Mouse (Mus musculus) spleen, postnatal 10 days (tissue): ENCODE results near the gene Glrx.
A peak's percentile ranks its signal among the peaks of the same experiment; 100 is the strongest.
"Not testable (repeated sequence)": the region's sequence is repeated elsewhere in the genome, so short reads cannot be mapped to it uniquely, and the experiment has no call there.

Experiments used
- DNase-seq, 2 experiments: peaks; one replicate each; pipeline ENCODE4 v3.0.0; 2021 to 2022; ENCODE audit warnings: low spot score in 2 of 2

Glrx gene

DNA sequence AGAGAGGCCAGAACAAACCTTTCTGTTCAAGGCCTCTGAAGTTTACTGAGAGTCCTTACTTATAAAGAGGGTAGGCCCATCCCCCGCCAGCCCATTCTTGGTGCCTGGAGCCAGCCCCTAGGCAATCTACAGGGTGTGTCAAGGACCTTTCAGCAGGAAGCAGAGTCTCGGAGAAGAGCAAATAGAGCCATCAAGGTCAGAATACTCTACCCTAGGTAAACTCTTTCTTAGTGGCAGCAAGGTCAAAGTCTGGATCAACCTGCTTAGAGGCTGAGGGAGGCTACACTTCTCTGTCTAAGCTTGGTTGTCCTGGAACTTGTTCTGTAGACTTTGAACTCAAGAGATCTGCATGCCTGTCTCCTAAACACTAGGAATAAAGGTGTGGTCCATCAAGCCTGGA lies 4.2 kb upstream of the Glrx start:
- no peak for DNase-seq

DNA sequence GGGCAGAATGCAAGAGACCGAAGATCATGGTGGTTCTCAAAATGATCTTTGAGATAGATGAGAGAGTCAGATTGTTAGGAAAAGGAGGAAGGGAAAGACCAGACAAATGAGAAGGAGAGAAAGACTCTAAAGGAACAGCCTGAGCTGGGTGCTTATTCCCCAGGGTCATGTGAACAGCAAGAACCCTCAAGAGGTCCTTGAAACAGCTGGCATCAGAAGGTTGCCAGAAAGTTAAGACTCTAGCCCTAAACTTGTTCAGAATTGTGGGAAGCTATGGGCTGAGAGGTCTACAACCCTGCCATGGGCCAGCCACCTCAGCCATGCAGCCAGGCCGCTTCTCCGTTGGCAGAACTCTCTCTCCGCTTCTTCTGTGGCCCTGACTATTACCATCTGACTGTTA lies 1.2 kb upstream of the Glrx start:
- DNase-seq = no peak

DNA sequence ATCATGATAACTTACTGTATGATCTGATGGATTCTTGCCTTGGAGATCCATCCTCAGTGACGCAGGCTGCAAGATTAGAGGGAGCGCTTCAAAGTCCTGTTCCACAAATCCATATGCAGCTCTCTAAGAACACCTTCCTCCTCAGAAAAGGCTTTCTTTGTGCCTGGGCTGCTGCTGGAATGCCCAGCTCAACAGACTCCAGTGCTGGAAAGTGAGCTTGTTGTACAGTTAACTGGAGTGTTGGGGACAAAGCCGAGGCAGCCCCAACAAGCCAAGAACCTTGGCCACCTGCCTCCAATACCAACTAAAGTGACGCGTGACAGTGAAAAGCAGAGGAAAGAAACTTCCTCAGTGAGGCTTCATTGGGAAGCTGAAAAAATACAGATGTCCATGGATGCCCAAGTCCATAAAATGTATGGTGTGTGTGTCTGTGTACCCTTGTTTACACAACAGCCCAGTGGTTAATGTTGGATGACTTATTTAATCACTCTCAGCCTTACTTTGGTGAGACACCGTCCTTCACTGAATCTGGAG lies 1.2 kb downstream of the Glrx start:
- DNase-seq = no peak

DNA sequence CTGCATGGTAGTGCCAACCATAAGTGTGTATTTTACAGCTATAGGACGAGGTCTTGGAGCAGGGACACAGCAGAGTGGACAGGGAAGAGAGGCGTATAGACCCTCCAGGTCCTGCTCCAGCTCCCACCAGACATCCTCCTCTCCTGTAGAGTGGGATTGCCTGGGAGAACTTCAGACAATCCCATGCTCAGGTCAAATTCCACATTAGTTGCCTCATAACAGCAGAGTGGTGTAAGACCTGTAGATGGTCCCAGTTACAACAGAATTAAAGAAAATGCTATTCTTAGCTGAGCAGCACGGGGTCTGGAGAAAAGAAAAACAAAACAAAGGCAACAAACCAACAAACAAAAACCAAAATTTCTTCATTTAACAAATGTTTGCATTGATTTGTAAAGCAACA lies 2.3 kb downstream of the Glrx start:
- no peak for DNase-seq

DNA sequence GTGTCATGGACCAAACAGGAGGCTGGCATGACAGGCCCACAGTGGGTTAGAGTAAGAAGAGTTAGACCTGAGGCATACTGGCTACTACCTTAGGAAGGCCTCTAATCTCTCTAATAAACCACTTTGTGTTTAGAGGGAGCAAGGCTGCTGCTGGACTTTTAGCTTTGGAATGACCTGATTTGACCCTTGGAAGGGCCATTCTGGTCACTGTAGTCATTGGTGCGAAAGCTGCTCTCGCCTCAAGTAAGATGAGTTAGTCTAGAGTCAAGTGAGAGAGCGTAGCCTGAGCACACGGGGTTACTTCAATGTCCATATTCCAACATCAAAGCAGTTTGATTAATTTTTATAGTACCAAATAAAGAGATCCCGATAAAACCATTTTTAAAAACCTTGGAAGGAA lies 3.7 kb downstream of the Glrx start:
- no peak for DNase-seq

DNA sequence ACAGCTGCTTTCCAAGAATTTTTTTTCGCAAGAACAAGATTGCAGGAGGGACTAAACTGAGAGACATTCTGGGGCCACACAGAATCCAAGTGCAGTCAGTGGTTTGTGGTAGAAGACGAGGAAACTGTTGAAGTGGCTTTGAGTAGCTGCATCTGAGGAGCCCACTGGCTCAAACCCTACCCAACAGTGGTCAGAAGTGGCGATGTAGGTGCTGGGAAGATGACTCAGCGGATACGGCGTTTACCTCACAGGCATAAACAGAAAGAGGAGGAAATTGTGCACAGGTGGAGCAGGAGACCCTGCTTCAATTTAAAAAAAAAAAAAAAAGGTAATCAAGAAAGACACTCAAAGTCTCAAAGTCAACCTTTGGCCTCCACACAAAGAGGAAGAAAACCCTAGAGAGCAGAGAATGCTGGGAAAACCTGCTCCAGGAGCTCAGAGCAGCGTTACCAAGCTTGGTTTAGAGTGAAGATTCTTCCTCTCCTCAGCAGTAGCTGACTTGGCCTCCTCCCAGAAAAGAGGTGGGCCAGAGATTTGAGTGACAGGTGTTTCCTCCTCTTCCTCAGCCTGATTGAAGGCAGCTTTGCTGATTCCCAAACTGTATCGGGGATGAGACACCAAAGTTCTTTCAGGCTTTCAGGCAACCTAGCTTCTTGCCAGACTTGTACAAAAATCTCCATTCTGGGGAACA lies 4.5 kb downstream of the Glrx start:
- peak in 1 of 2 experiments; percentile 43 for DNase-seq

DNA sequence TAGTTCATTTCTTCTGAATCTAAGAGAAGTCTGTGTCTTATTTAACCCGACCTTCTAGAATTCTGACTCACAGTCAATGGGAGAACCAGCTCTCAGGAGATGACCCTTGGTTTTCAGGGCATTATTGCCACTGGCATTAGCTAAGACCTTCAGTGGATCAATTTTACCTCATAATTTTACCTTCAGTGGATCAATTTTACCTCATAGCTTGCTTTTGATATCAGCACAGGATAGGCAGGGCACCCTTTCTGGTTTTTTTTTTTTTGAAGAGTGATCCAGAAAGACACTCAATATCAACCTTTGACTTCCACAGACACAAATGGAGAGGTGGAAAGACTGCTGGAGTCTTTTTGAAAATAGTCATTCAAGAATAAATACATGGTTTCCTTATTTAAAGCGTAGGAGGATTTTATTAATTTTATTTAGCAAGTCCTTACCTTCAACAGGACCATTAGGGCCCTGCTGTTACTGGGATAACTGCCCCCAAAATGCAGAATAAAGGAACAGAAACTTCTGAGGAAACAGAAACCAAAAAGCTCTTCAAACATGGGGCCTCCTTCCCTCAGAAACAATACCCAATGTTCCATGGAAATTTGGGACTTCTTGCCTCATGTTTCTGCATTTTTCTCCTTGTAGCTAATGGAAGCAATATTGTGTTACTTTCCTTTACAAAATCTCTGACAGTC lies 5.3 kb downstream of the Glrx start:
- no peak for DNase-seq

DNA sequence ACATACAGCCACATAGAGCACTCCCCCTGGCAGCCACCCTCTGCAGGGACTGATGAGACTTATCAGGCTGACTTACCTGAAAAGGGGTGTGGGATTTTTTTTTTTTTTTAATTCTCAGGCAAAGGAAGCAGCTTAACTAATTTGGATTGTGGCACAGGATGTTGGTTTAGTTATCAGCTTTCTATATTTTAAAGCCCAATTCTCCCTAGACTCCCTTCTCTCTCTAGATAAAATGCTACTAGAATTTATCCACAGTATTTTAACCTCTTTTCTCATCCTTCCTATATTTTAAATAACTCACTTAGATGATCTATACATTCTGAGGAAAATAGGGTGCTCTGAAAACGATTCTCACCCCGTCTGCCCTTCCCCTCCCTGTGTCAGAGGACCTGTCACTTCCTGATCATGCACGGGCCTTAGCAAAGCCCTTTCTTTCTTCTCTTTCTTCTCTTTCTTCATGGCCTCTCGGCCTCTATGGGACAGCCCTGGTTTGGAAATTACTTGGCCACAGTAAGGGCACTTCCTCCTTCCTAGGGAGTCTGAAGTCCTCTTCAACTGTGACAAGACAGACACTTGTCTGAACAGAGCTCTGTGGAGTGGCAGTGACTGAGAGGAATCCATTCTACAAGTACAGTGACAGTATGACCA lies 6.0 kb downstream of the Glrx start:
- no peak for DNase-seq

DNA sequence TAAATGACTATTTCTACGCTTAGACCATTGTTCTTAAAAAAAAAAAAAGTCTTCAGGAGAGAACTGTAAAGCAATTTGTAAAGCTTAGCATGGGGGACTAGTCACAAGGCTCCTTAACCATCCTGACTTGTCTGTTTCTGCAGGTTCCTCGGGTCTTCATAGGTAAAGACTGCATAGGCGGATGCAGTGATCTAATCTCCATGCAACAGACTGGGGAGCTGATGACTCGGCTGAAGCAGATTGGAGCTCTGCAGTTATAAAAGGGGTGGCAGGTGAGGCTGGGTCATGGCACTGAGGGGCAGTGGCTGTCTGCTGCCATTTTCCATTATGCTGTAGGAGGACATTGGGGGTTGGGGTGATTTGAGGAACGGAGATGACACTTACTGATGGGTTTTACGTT lies 7.4 kb downstream of the Glrx start:
- no peak for DNase-seq

DNA sequence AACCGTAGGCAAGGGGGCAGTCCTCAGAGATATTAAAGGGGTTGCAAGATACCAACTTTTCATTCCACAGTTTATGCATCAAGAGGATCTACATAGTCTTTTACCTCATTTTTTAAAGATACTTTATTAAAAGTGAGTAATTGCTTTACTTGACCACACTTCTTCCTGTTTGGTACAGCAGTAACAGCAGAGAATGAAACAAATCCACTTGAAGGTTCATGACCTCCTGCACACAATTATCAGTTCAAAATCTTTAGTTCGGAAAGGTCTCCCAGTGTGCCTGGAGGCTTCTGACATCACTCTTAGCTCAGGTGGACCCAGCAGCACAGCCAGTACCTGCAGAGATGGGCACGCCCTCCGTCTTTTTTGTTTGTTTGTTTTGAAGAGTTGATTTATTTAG lies 12.4 kb downstream of the Glrx start:
- DNase-seq = no peak

DNA sequence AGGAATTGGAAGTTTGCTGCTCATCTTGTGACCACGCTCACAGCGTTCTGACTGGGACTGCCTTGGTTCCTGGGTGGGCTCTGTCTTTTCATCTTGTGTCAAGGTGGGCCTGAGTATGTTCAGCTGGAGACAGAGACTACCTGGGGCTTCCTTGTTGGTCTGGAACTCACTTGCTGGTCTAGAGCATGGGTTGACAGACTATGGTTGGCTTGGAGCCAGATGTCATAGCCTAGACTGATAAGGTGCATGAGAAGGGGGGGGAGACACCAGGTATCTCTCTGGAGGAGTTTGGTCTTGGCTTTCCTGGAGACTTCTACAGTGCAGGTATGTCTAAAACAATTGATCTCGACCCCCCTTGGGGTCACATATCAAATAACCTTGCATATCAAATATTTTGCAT lies 13.4 kb downstream of the Glrx start:
- DNase-seq = no peak

DNA sequence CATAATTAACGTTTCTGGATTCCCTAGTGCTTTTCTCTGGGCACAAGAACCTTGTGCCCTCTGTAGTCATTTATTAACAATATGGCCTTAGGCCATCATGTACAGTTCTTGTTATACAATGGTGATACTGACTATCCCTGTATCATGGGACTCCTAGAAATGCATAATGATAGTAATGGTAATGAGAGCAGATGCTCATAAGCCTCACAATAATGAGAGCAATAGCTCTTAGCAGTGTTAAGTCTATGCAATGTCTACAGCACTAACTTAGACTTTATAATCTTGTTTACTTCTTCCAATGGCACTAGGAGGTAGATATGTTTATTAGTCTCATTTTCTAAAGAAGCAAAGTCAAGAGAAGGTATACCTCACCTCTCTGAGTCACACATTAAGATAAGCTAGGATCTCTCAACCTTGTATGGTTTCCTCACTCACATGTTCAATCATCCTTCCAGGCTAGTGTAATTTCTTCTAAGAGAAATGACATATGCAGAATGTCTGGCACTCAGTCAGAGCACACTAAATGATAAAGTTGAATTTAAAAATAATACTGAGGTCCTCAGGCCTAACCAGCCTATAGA lies 19.7 kb downstream of the Glrx start:
- no peak for DNase-seq

DNA sequence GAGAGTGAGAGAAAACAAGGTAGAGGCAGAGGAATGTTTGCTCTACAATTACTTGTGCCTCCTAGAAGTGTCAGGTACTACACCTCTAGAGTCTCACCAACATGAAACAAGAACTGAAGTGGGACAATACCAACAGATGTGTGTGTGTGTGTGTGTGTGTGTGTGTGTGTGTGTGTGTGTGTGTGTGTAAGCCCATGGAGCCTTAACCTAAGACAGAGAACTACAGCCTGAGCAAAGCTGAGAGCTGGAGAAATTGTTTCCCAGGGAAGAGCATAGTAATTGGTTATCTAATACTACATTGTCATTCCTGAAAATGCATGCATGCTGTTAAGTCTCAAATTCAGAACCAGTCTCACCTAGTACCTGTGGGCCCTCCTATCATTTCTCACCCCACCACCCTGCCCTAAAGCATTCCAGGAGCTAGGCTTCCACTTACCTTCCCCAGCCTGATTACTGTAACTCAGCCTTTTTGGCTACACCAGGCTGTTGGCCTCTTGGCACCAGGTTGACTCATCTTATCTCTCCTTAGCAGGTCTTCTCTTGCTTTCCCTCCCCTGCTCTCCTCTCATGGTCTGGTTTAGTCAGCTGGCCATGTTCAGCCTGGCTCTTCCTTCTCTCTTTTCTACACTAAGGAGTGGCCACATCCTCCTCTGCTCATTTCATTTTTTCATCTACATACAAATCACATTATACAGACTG lies 26.0 kb downstream of the Glrx start:
- peak; percentile 21 to 42 for DNase-seq

DNA sequence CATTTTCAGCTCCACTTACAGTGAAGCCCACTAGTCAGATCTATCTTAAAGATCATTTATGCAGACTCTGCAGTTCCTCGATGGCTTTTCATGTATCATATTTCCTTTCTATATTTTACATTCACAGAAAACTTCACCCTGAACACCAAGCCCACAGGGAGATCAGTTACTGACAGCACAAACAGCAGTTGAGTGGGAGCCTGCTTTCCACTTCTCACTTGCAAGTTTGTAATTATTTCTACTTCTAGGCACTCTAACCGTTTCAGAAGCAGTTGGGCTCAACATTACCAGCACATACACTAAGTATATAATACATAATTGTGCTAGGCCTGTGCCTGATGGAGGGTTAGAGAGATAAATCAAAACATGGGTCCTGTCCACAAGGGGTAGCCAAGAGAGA lies 28.2 kb downstream of the Glrx start:
- DNase-seq = no peak

DNA sequence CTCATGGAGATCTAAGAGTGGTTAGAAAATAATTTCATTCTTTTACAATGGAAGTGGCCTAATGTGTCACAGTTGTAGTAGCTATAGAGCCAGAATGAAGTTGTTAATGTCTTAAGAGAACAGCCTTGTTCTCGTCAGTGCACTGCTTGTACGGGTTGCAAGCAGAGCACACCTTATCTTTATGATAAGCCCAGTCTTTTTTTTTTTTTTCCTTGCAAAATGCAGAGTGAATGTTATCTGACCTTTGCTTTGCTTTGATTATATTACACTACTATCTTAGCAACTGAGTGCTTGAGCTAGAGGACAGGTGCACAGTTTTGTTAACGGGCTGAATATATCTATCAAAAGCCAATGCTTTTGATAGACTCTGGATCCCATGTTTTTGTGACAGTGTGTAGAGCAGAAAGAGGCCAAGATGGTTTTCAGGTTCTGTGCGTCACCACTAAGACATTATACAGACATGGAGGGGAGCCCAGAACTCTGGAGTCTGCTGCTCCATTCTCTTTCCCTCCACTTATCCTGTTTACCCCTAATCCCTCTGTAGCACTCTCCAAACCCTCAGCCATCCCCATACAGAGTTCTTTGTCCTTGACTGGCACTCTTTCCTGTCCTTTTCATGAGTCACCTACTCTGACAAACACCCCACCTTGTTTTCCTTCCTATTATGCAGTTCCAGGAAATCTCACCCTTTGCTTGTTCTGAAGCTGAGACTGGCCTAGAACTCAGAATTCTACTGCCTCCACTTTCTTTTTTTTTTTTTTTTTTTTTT lies 35.1 kb downstream of the Glrx start:
- DNase-seq = no peak

DNA sequence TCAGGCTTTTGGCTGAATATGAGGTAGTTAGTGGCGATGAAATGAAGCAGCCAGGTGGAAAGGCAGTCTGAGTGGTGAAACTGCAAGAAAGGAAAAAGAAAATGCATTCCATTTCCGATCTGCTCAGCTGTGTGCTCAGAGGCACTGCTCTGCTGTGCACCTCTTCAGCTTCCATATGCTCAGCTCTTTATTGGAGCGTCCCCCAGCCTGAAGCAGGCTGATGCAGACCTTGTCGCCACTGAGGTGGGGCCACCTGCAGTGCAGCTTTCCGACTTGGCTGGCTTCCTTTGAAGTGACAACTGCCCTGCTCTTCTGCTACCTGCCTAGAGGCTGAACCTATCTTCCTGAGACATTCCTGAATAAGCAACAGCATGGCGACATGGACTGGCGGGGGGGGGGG lies 36.5 kb downstream of the Glrx start:
- DNase-seq = not testable (repeated sequence)

DNA sequence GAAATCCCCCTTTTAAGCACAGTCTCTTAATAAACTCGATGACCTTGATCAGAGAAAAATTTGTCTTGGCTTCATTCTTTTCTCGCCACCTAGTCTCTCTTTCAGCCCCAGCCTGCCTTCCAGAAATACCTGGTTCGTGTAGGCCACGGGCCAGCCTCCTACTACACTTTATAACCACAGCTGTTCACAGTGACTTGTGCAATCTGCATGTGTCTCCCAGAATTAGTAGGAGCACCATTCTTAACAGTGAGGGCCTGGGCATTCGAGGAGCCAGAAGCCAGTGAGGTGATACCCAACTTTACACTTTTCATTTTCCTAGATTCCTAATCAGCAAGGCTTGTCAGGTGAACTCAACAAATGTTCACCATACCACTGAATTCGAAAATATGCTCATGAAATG lies 36.9 kb downstream of the Glrx start:
- DNase-seq = no peak

DNA sequence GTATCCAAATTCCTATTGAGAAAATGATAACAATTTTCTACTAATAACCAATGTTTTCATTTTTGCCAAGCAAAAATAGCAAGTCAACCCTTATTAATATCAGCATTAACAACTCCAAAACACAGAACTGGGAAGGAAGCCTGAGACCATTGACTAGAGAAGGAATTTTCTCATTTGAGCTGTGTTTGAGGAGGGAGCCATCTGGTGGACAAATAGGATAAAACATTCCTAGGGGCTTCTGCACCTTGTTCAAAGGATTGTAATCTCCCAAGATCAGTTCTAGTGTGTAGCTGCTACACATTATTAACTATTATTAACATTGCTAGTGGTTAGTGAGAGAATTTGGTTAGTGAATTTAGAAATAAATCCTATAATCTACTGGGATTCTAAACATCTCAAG lies 38.2 kb downstream of the Glrx start:
- DNase-seq = peak in 1 of 2 experiments; percentile 34

DNA sequence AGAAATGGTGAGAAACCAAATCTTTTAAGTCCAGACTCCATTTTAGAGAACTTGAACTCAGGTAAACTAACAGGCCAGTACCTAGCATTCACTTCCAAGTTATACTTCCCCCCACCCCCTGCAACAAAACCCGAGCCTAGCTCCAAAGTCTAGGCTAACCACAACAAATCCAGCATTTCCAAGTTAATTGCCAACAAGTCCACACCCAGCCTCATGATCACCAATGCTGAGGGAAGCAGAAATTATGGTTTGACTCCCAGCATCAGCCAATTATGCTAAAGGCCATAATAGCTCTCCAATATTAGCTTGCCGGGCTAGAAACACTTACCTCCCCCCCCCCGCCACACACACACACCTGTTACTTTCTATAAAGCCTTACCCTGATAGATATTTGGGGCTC lies 40.1 kb downstream of the Glrx start:
- DNase-seq = no peak

DNA sequence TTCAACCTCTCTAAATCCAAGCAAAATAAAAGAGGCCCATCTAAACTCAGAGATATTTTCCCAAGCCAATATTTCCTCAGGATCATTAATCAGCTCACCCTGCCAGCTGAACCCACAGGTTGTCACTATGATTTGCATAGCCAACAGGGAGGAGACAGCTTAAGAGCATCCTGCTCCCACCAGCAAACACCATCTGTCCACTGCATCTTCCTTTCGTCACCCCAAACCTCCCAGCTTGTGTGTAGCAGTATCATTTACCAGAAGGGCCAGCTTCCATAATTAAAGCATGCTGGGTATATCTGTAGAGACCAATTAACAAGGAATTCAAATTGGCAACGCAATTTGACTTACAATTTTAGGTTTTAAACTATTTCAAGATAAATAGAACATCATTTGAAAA lies 40.8 kb downstream of the Glrx start:
- DNase-seq = no peak

DNA sequence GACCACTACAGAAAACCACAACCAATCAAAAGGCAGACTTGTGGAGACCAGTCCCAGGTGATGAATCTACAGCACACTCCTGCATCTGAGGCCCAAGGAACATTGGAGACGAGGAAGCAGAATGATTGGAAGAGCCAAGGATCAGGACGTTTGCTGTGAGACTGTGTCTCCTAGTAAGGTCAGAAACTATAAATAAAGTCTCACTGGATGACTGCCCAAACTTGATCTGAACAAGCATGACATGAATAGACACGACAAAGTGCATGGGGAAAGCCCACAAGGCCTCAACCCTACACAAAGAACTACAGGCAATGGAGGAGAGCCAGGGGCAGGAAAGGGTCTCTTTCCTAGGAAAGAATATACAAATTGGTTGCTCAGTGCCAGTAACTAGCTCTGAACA lies 44.1 kb downstream of the Glrx start:
- no peak for DNase-seq
